Mouse (Mus musculus) myocyte (in vitro differentiated cells): ENCODE data around the gene Zap70. TPM values are rescaled to one million over a fixed set of nuclear protein-coding genes. Genes with fewer than 3 reads are reported as not detected.
A peak's percentile ranks its signal among the peaks of the same experiment; 100 is the strongest.

Experiments
- H3K27me3 ChIP-seq: one replicate; pipeline ENCODE4 v1.6.1; 2011; ENCODE audit not compliant: control insufficient read depth, insufficient read depth, insufficient read length
- H3K36me3 ChIP-seq: one replicate; pipeline ENCODE4 v1.6.1; 2011; ENCODE audit not compliant: control insufficient read depth, insufficient read depth
- H3K4me2 ChIP-seq: one replicate; pipeline ENCODE4 v1.6.1; 2011; ENCODE audit warnings: low read depth, control low read depth
- H3K4me3 ChIP-seq: one replicate; pipeline ENCODE4 v1.5.1; 2011; ENCODE audit warnings: mild to moderate bottlenecking, control low read depth, moderate library complexity
- H3K79me2 ChIP-seq: one replicate; pipeline ENCODE4 v1.6.1; 2011; ENCODE audit not compliant: control insufficient read depth, insufficient read depth
- H3ac ChIP-seq: one replicate; pipeline ENCODE4 v1.6.1; 2011; ENCODE audit not compliant: control insufficient read depth, insufficient read length
- CEBPB ChIP-seq: IDR thresholded peaks from 2 replicates; pipeline ENCODE4 v1.6.1; 2011; ENCODE audit warnings: mild to moderate bottlenecking, moderate library complexity; ENCODE audit not compliant: poor library complexity, insufficient read depth, severe bottlenecking
- E2F4 ChIP-seq: IDR thresholded peaks from one replicate; pipeline ENCODE4 v1.6.1; 2011; ENCODE audit warnings: mild to moderate bottlenecking, control low read depth, moderate library complexity; ENCODE audit not compliant: insufficient read depth
- MAX ChIP-seq: IDR thresholded peaks from one replicate; pipeline ENCODE4 v1.6.1; 2011; ENCODE audit warnings: low read depth, mild to moderate bottlenecking, control low read depth
- MYOD1 ChIP-seq, 3 experiments: IDR thresholded peaks; one replicate each; pipeline ENCODE4 v1.6.1; 2011; ENCODE audit warnings: control low read depth in 2 of 3, low read depth in 2 of 3, mild to moderate bottlenecking in 2 of 3, moderate library complexity in 1 of 3; ENCODE audit not compliant: insufficient read length in 2 of 3, control insufficient read depth in 1 of 3
- MYOG ChIP-seq, 3 experiments: IDR thresholded peaks; one replicate each; pipeline ENCODE4 v1.6.1; 2011; ENCODE audit warnings: control low read depth in 2 of 3, low read depth in 2 of 3, mild to moderate bottlenecking in 2 of 3; ENCODE audit not compliant: insufficient read length in 2 of 3, control insufficient read depth in 1 of 3, insufficient read depth in 1 of 3
- POLR2A ChIP-seq: IDR thresholded peaks from one replicate; pipeline ENCODE4 v1.6.1; 2011; ENCODE audit warnings: low read depth, mild to moderate bottlenecking, control low read depth, moderate library complexity; ENCODE audit not compliant: insufficient read length
- POLR2AphosphoS2 ChIP-seq: IDR thresholded peaks from one replicate; pipeline ENCODE4 v1.6.1; 2011; ENCODE audit warnings: low read depth, control low read depth; ENCODE audit not compliant: insufficient read length
- REST ChIP-seq: IDR thresholded peaks from one replicate; pipeline ENCODE4 v1.6.1; 2011; ENCODE audit warnings: mild to moderate bottlenecking, control low read depth, moderate library complexity; ENCODE audit not compliant: insufficient read depth, insufficient read length
- SRF ChIP-seq: IDR thresholded peaks from one replicate; pipeline ENCODE4 v1.6.1; 2011; ENCODE audit warnings: low read depth; ENCODE audit not compliant: control insufficient read depth, insufficient read length
- TCF12 ChIP-seq: IDR thresholded peaks from one replicate; pipeline ENCODE4 v1.6.1; 2011; ENCODE audit warnings: mild to moderate bottlenecking, control low read depth; ENCODE audit not compliant: poor library complexity, insufficient read depth, severe bottlenecking
- TCF3 ChIP-seq: IDR thresholded peaks from one replicate; pipeline ENCODE4 v1.6.1; 2011; ENCODE audit warnings: low read depth, control low read depth; ENCODE audit not compliant: insufficient read length
- USF1 ChIP-seq: IDR thresholded peaks from one replicate; pipeline ENCODE4 v1.6.1; 2011; ENCODE audit warnings: low read depth, mild to moderate bottlenecking, control low read depth, moderate library complexity
- polyA plus RNA-seq: library from polyadenylated mRNA; unstranded; fragments of >200 nt; fragmentation: generic; extraction: Trizol; gene quantifications from one replicate; pipeline ENCODE4 v1.2.1, GENCODE M21; 2012; ENCODE audit warnings: missing spikeins

Zap70 gene
- polyA plus RNA-seq, 1 experiment: 2.3 TPM

DNA sequence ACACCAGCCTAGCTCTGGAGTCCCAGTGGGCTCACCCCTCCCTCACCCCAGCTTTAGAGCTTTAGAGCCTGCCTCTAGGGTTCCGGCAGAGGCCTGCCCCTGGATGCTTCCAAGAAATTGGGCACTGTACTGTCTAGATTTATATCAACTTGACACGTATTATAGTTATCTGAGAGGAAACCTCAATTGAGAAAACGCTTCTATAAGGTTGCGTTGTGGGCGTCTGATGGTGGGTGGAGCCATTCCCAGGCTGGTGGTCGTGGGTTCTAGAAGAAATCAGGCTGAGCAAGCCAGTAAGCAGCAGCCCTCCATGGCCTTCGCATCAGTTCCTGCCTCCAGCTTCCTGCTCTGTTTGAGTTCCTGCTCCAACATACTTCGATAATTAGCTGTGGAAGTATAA, 537 bp upstream of the Zap70 start:
- no peak overlapping the region for H3K4me2 ChIP-seq
- no peak overlapping the region for H3ac ChIP-seq
- H3K36me3 ChIP-seq: no peaks in the 10 kb centered on the region
- H3K27me3 ChIP-seq: peaks cover 31% of the 10 kb centered on the region
- no peak overlapping the region for H3K4me3 ChIP-seq
- H3K79me2 ChIP-seq: no peaks in the 10 kb centered on the region
- TF ChIP-seq REST (no peak), MAX (no peak), POLR2AphosphoS2 (no peak), CEBPB (no peak), TCF12 (no peak), POLR2A (no peak), TCF3 (no peak), MYOD1 (IDR thresholded peaks at IDR 0.05; ENCODE audit: control insufficient read depth in 1 of 3, insufficient read length in 2 of 3, low read depth in 2 of 3) (no peak), MYOG (IDR thresholded peaks at IDR 0.05; ENCODE audit: control insufficient read depth in 1 of 3, insufficient read depth in 1 of 3, insufficient read length in 2 of 3, low read depth in 2 of 3) (no peak), USF1 (no peak), E2F4 (no peak), SRF (no peak)

DNA sequence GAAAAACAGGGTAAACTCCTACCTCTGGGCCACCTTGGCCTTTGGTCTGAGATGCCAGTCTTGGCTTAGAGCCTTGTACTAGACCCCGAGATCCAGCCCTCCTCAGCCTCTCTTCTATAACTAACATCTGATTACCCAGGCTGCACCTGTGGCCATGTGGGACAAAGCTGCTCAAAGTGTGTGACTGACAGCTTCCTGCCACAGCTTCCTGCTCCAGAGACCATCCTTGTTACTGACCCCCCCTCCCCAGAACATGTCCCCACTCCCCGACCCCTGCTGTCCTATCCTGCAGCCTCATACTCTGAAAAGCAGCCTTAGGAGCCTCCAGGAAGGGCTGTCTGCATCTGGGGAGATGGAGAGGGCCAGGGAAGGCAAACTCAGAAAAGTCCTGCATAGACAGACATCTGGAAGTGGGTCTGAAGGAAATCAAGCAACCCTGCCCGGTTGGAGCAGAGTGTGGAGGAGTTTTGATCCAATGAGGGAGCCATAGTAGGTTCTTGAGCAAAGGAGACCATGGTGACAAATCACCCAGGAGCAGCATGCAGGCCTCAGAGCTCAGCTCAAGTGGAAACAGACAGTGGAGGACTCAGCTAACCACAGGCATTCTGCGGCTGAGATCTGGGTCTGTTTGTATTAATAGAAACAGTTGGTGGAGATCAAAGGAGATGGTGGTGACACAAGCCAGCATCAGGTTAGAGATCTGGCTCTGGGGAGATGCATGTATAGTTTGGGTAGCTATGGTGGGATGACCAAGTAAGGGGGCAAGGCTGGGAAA, 5.0 kb downstream of the Zap70 start:
- H3K79me2 ChIP-seq: no peaks in the 10 kb centered on the region
- TF ChIP-seq TCF12 (no peak), MYOG (IDR thresholded peaks at IDR 0.05; ENCODE audit: control insufficient read depth in 1 of 3, insufficient read depth in 1 of 3, insufficient read length in 2 of 3, low read depth in 2 of 3) (peak in 1 of 3 experiments; percentile 17), TCF3 (no peak), POLR2A (no peak), SRF (no peak), MAX (no peak), CEBPB (no peak)

DNA sequence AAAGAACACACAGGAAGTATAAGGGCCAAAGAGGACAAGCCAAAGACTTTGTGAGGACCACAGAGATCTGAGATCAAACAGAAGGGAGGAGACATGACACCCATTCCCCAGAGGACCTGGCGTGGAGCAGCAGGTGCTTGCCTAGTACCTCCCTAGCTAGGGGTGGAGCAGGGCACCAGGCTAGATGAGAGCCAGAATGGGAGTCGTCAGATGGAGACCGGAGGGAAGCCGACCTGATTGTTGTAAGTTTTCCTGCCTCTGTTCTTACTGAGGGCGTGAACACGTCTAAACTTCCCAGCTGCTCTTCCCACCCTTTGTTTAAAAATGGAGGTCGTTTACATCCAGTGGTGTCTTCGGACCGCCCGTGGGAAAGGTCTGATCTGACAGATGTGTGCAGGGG, 5.7 kb downstream of the Zap70 start:
- Histone ChIP-seq H3K27me3 (peaks cover 24% of the 10 kb centered on the region), H3K36me3 (no peaks in the 10 kb centered on the region), H3K4me3 (no peak overlapping the region), H3ac (no peak overlapping the region), H3K4me2 (peak overlapping the region; percentile 53), H3K79me2 (no peaks in the 10 kb centered on the region)
- no peak for TF ChIP-seq E2F4
- TF ChIP-seq POLR2A: no peak
- no peak for TF ChIP-seq TCF3
- TF ChIP-seq TCF12: no peak
- TF ChIP-seq POLR2AphosphoS2: no peak
- no peak for TF ChIP-seq USF1
- TF ChIP-seq SRF: no peak
- TF ChIP-seq MYOD1 (IDR thresholded peaks at IDR 0.05; ENCODE audit: control insufficient read depth in 1 of 3, insufficient read length in 2 of 3, low read depth in 2 of 3): no peak
- no peak for TF ChIP-seq MYOG (IDR thresholded peaks at IDR 0.05; ENCODE audit: control insufficient read depth in 1 of 3, insufficient read depth in 1 of 3, insufficient read length in 2 of 3, low read depth in 2 of 3)
- TF ChIP-seq MAX: no peak
- TF ChIP-seq CEBPB: no peak
- no peak for TF ChIP-seq REST

More for the DNA sequence above, 5.0 kb downstream of the Zap70 start:
- no peak overlapping the region for H3ac ChIP-seq
- peak overlapping the region; percentile 9 for H3K4me2 ChIP-seq
- H3K27me3 ChIP-seq: peaks cover 24% of the 10 kb centered on the region
- no peak overlapping the region for H3K4me3 ChIP-seq
- H3K36me3 ChIP-seq: no peaks in the 10 kb centered on the region

DNA sequence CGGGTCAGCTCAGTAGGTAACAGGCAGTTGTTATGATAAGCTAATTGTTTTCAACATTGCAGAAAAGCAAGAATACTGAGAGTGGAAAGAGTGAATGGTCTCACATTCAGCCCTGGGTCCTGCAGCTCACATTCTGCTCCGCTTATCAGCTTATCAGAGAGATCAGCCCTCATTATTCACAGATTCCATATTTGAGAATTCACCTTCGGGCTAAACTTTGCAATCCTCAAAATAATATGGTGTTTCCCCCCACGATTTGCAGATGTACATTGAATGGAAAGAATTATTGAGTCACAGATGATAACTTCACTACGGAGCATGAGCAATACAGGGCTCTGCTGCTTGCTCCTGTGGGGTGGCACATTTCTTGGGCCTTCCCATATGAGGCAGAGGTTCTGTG, 7.2 kb downstream of the Zap70 start:
- no peaks in the 10 kb centered on the region for H3K79me2 ChIP-seq
- no peaks in the 10 kb centered on the region for H3K36me3 ChIP-seq
- H3K27me3 ChIP-seq: peaks cover 14% of the 10 kb centered on the region
- H3K4me3 ChIP-seq: no peak overlapping the region
- H3K4me2 ChIP-seq: no peak overlapping the region
- TF ChIP-seq MYOD1 (IDR thresholded peaks at IDR 0.05; ENCODE audit: control insufficient read depth in 1 of 3, insufficient read length in 2 of 3, low read depth in 2 of 3): no peak
- TF ChIP-seq MYOG (IDR thresholded peaks at IDR 0.05; ENCODE audit: control insufficient read depth in 1 of 3, insufficient read depth in 1 of 3, insufficient read length in 2 of 3, low read depth in 2 of 3): no peak
- no peak for TF ChIP-seq CEBPB
- no peak for TF ChIP-seq MAX
- no peak for TF ChIP-seq POLR2AphosphoS2
- no peak for TF ChIP-seq TCF3
- no peak for TF ChIP-seq E2F4
- TF ChIP-seq TCF12: no peak
- TF ChIP-seq USF1: no peak
- no peak for TF ChIP-seq REST
- no peak for TF ChIP-seq POLR2A
- TF ChIP-seq SRF: no peak
- H3ac ChIP-seq: no peak overlapping the region
